26 mouse cellular contexts compared by ENCODE assay signal in genomic region chr11:5716246-5716645, GRCm38 (mm10). TPM values are rescaled to one million over a fixed set of nuclear protein-coding genes. Genes with fewer than 3 reads are reported as not detected.
A peak's percentile ranks its signal among the peaks of the same experiment; 100 is the strongest.
DNase-seq lines count a peak whose midpoint lies in the region; TF ChIP-seq lines count a peak whose summit lies in the region.
"Had no signal": no experiment of that assay in that cellular context is flagged by ENCODE, and none has a peak within 500 bp of the region (broad histone marks: within the 10 kb centered on the region; RNA-seq: fewer than 3 reads in every experiment).

No protein-coding gene starts in this region.

- no peak for TF ChIP-seq CTCF in E14TG2a.4 (conservative IDR thresholded peaks at IDR 0.05; ENCODE audit: low read length)

- intact Hi-C loops in heart, postnatal 10 days (cut with DNase I) = no loop called here

- no peaks in the 10 kb centered on the region for H3K9me3 ChIP-seq in heart, embryonic 10.5 days
- H3K9me3 ChIP-seq in E14TG2a.4 (ENCODE audit: low read length) = no peaks in the 10 kb centered on the region
- H3K9me3 ChIP-seq: embryonic facial prominence, embryonic 10.5 days; forebrain, embryonic 10.5 days; heart, embryonic 13.5 days; intestine, embryonic 15.5 days; limb, embryonic 12.5 days; liver, embryonic 13.5 days; lung, embryonic 15.5 days; neural tube, embryonic 13.5 days had no signal

- no peaks in the 10 kb centered on the region for H3K4me1 ChIP-seq in heart, embryonic 10.5 days
- peaks cover 64% of the 10 kb centered on the region for H3K4me1 ChIP-seq in E14TG2a.4 (replicated peaks; ENCODE audit: low read depth, low read length)
- no peaks in the 10 kb centered on the region; the same call in 1 of the 2 replicates for H3K4me1 ChIP-seq in brown adipose tissue, adult 24 weeks (ENCODE audit: control insufficient read depth, insufficient read depth, insufficient read length, low read length)
- H3K4me1 ChIP-seq: embryonic facial prominence, embryonic 10.5 days; forebrain, embryonic 10.5 days; heart, embryonic 13.5 days; intestine, embryonic 15.5 days; limb, embryonic 12.5 days; liver, embryonic 13.5 days; lung, embryonic 15.5 days; neural tube, embryonic 13.5 days had no signal

- WGBS in heart, embryonic 10.5 days = 85% methylated on average over 11 of the region's 11 CpGs

- H3K27ac ChIP-seq in heart, embryonic 10.5 days = no peak overlapping the region
- peak overlapping the region; percentile 38; the same call in 1 of the 2 replicates for H3K27ac ChIP-seq in brown adipose tissue, adult 24 weeks (replicated peaks; ENCODE audit: low read depth, low read length)
- H3K27ac ChIP-seq: embryonic facial prominence, embryonic 10.5 days; forebrain, embryonic 10.5 days; heart, embryonic 13.5 days; hindbrain, embryonic 14.5 days; intestine, embryonic 15.5 days; limb, embryonic 12.5 days; liver, embryonic 13.5 days; lung, embryonic 15.5 days; neural tube, embryonic 13.5 days had no signal

- no peak overlapping the region for H3K4me3 ChIP-seq in heart, embryonic 10.5 days
- peak overlapping the region; percentile 72 for H3K4me3 ChIP-seq in E14TG2a.4 (replicated peaks; ENCODE audit: low read length)
- H3K4me3 ChIP-seq in brown adipose tissue, adult 24 weeks (ENCODE audit: insufficient read depth, low read depth, low read length) = no peak overlapping the region
- H3K4me3 ChIP-seq: embryonic facial prominence, embryonic 10.5 days; forebrain, embryonic 10.5 days; heart, embryonic 13.5 days; intestine, embryonic 15.5 days; limb, embryonic 12.5 days; liver, embryonic 13.5 days; lung, embryonic 15.5 days; neural tube, embryonic 13.5 days had no signal

- H3K36me3 ChIP-seq in heart, embryonic 10.5 days = peaks cover 54% of the 10 kb centered on the region
- peaks cover 49% of the 10 kb centered on the region for H3K36me3 ChIP-seq in E14TG2a.4 (ENCODE audit: insufficient read depth, low read length)

- peak; percentile 34 for DNase-seq in adrenal gland, postnatal 10 days
- no peak for DNase-seq in adrenal gland, postnatal 36 days
- peak; percentile 72 for DNase-seq in heart, embryonic 10.5 days (ENCODE audit: low spot score)
- DNase-seq in heart, postnatal 10 days = no peak
- DNase-seq in kidney, adult 18-20 months = no peak
- DNase-seq: adrenal gland, adult 8-10 months; cerebellum, adult 11 months; kidney, postnatal 14 days; layer of hippocampus, postnatal 36 days; liver, embryonic 13.5 days; lung, postnatal 36 days; midbrain, embryonic 14.5 days; retina, postnatal 1 day; right cerebral cortex, postnatal 25 days; thymus, adult 18-20 months; thymus, postnatal 36 days had no signal

- H3K27me3 ChIP-seq in heart, embryonic 10.5 days (ENCODE audit: insufficient read depth, poor library complexity, severe bottlenecking) = no peaks in the 10 kb centered on the region
- H3K27me3 ChIP-seq in E14TG2a.4 (ENCODE audit: insufficient read depth, low read length) = peaks cover 21% of the 10 kb centered on the region
- H3K27me3 ChIP-seq: heart, embryonic 13.5 days; intestine, embryonic 15.5 days; limb, embryonic 12.5 days; liver, embryonic 13.5 days; lung, embryonic 15.5 days; neural tube, embryonic 13.5 days had no signal

RNA-seq across cellular contexts. Expression of gene Mrps24, which starts 0.8 kb away (rescaled TPM):
- 100 to 1,000 TPM; 155 to 166 TPM for total RNA-seq in adrenal gland, postnatal 10 days (2021)
- total RNA-seq in adrenal gland, postnatal 36 days (2021) = 100 to 1,000 TPM; 117 to 202 TPM
- 177 and 181 TPM in 2 replicates for polyA plus RNA-seq in heart, embryonic 10.5 days (2016; fragmentation: Nextera tagmentation; extraction: Ambion mirVana)
- total RNA-seq in heart, postnatal 10 days (2021) = 100 to 1,000 TPM; 114 to 118 TPM
- polyA plus RNA-seq in brown adipose tissue, adult 24 weeks (2012; ENCODE audit: insufficient read depth, insufficient read length, missing spikeins) = 191 and 238 TPM in 2 replicates

RNA-seq across cellular contexts. Expression of gene Urgcp, which starts 45.9 kb away (rescaled TPM):
- 10 to 100 TPM; 65.1 to 66.5 TPM for total RNA-seq in adrenal gland, postnatal 10 days (2021)
- 10 to 100 TPM; 59.2 to 64.6 TPM for total RNA-seq in adrenal gland, postnatal 36 days (2021)
- 21.3 and 29.9 TPM in 2 replicates for polyA plus RNA-seq in heart, embryonic 10.5 days (2016; fragmentation: Nextera tagmentation; extraction: Ambion mirVana)
- total RNA-seq in heart, postnatal 10 days (2021) = 10 to 100 TPM; 65.6 to 68.5 TPM
- polyA plus RNA-seq in brown adipose tissue, adult 24 weeks (2012; ENCODE audit: insufficient read depth, insufficient read length, missing spikeins) = 30.8 and 34.1 TPM in 2 replicates

Comparison
In these comparisons a context has a peak if more than half of its experiments do, and no peak if none do; other contexts are left out.
1. DNase-seq: peak in adrenal gland, postnatal 10 days (single experiment) and heart, embryonic 10.5 days (single experiment); none in adrenal gland, postnatal 36 days (0 of 2), heart, postnatal 10 days (0 of 2) and kidney, adult 18-20 months (single experiment).